Mouse (Mus musculus) limb, embryonic 11.5 days (tissue): ENCODE data around the gene Ap2a1. TPM values are rescaled to one million over a fixed set of nuclear protein-coding genes. Genes with fewer than 3 reads are reported as not detected.
"Not testable (repeated sequence)": the region's sequence is repeated elsewhere in the genome, so short reads cannot be mapped to it uniquely, and the experiment has no call there.

Experiments
- ATAC-seq: fragments of 200-750 bp; cut with Nextera tagmentation; 2 replicates; pipeline ENCODE4 v1.8.0; 2017; ENCODE audit warnings: low read depth; ENCODE audit not compliant: insufficient number of reproducible peaks, low FRiP score, low TSS enrichment
- DNase-seq: peaks from one replicate; pipeline ENCODE4 v3.0.0-alpha.2; 2015; ENCODE audit warnings: low spot score
- H3K27ac ChIP-seq: fragments of 300-500 bp; sonication (generic); replicated peaks from 2 replicates; pipeline ENCODE4 v1.5.1; 2014; ENCODE audit warnings: low read depth, mild to moderate bottlenecking, low read length
- H3K27me3 ChIP-seq: fragments of 300-500 bp; sonication (generic); 2 replicates; pipeline ENCODE4 v1.6.1; 2014; ENCODE audit warnings: mild to moderate bottlenecking, low read length, mixed read lengths; ENCODE audit not compliant: control insufficient read depth, insufficient read depth
- H3K36me3 ChIP-seq: fragments of 300-500 bp; sonication (generic); 2 replicates; pipeline ENCODE4 v1.6.1; 2014; ENCODE audit warnings: mild to moderate bottlenecking, low read length, moderate library complexity, mixed read lengths; ENCODE audit not compliant: control insufficient read depth, insufficient read depth
- H3K4me1 ChIP-seq: fragments of 300-500 bp; sonication (generic); 2 replicates; pipeline ENCODE4 v1.6.1; 2014; ENCODE audit warnings: low read length, mixed read lengths; ENCODE audit not compliant: control insufficient read depth, insufficient read depth
- H3K4me2 ChIP-seq: fragments of 300-500 bp; sonication (generic); 2 replicates; pipeline ENCODE4 v1.6.1; 2014; ENCODE audit warnings: low read depth, mild to moderate bottlenecking, moderate library complexity; ENCODE audit not compliant: severe bottlenecking
- H3K4me3 ChIP-seq: fragments of 300-500 bp; sonication (generic); 2 replicates; pipeline ENCODE4 v1.5.1; 2014; ENCODE audit warnings: low read depth, low read length
- H3K9ac ChIP-seq: fragments of 300-500 bp; sonication (generic); 2 replicates; pipeline ENCODE4 v1.6.1; 2014; ENCODE audit warnings: mild to moderate bottlenecking, low read length
- H3K9me3 ChIP-seq: fragments of 300-500 bp; sonication (generic); 2 replicates; pipeline ENCODE4 v1.6.1; 2016; ENCODE audit warnings: low read length; ENCODE audit not compliant: control insufficient read depth
- WGBS: fragments of 180-500 bp; shearing (Covaris S2); extraction: QIAGEN DNeasy Blood & Tissue Kit; methylation state at CpG from one replicate; pipeline ENCODE4 v1.1.7; 2014; 5-methylcytosine and 5-hydroxymethylcytosine counted together
- polyA plus RNA-seq: library from polyadenylated mRNA; unstranded; fragments of >200 nt; fragmentation: Nextera tagmentation; extraction: Ambion mirVana; gene quantifications from 2 replicates; pipeline ENCODE4 v1.2.1, GENCODE M21; 2014

The Ap2a1 gene
- polyA plus RNA-seq, 1 experiment from 2014 or later = 78.8 TPM

- no peaks in the 10 kb centered on the region; the same call in 1 of the 2 replicates for H3K27me3 ChIP-seq
- ATAC-seq (no peak), DNase-seq (no peak)
- H3K4me2 ChIP-seq = no peak overlapping the region
- no peak overlapping the region for H3K4me3 ChIP-seq
- WGBS = 94% methylated on average over 13 of the region's 13 CpGs
- no peak overlapping the region for H3K9ac ChIP-seq
- H3K36me3 ChIP-seq = peaks cover 16% of the 10 kb centered on the region
- H3K4me1 ChIP-seq = peaks cover 10% of the 10 kb centered on the region
- no peaks in the 10 kb centered on the region for H3K9me3 ChIP-seq
- no peak overlapping the region for H3K27ac ChIP-seq
Measured at GRCm38 (mm10) chr7:44888256-44889105, 40.8 kb downstream of the Ap2a1 start.

- peaks cover 22% of the 10 kb centered on the region for H3K36me3 ChIP-seq
- 89% methylated on average over 7 of the region's 7 CpGs for WGBS
Measured at GRCm38 (mm10) chr7:44886964-44887363, 42.3 kb downstream of the Ap2a1 start.

GRCm38 (mm10) chr7:44884637-44885036 lies 44.7 kb downstream of the Ap2a1 start:
- H3K36me3 ChIP-seq = peaks cover 42% of the 10 kb centered on the region

More at GRCm38 (mm10) chr7:44886964-44887363, 42.3 kb downstream of the Ap2a1 start:
- Histone ChIP-seq H3K4me3 (no peak overlapping the region), H3K9me3 (no peaks in the 10 kb centered on the region), H3K4me1 (peaks cover 7% of the 10 kb centered on the region), H3K4me2 (no peak overlapping the region), H3K27ac (no peak overlapping the region), H3K27me3 (no peaks in the 10 kb centered on the region; the same call in 1 of the 2 replicates), H3K9ac (no peak overlapping the region)
- DNase-seq = no peak
- ATAC-seq = no peak

GRCm38 (mm10) chr7:44883036-44883435 lies 46.3 kb downstream of the Ap2a1 start:
- H3K27ac ChIP-seq = no peak overlapping the region
- ATAC-seq = no peak
- no peaks in the 10 kb centered on the region for H3K4me1 ChIP-seq
- H3K9ac ChIP-seq = no peak overlapping the region
- no peak overlapping the region for H3K4me3 ChIP-seq
- no peaks in the 10 kb centered on the region for H3K9me3 ChIP-seq
- 87% methylated on average over 3 of the region's 3 CpGs for WGBS
- H3K36me3 ChIP-seq = peaks cover 40% of the 10 kb centered on the region
- no peak for DNase-seq
- H3K4me2 ChIP-seq = no peak overlapping the region
- H3K27me3 ChIP-seq = no peaks in the 10 kb centered on the region; the same call in 1 of the 2 replicates

More at GRCm38 (mm10) chr7:44884637-44885036, 44.7 kb downstream of the Ap2a1 start:
- WGBS = over 99% methylated on average over 5 of the region's 5 CpGs
- H3K9me3 ChIP-seq = no peaks in the 10 kb centered on the region
- H3K4me2 ChIP-seq = no peak overlapping the region; the same call in 1 of the 2 replicates
- DNase-seq (no peak), ATAC-seq (no peak)
- no peaks in the 10 kb centered on the region for H3K4me1 ChIP-seq
- H3K9ac ChIP-seq = no peak overlapping the region
- no peak overlapping the region for H3K27ac ChIP-seq
- H3K27me3 ChIP-seq = no peaks in the 10 kb centered on the region; the same call in 1 of the 2 replicates
- no peak overlapping the region for H3K4me3 ChIP-seq

- ATAC-seq (no peak), DNase-seq (no peak)
- Histone ChIP-seq H3K27ac (no peak overlapping the region), H3K9ac (no peak overlapping the region), H3K9me3 (no peaks in the 10 kb centered on the region), H3K27me3 (no peaks in the 10 kb centered on the region), H3K4me2 (no peak overlapping the region), H3K36me3 (peaks cover 28% of the 10 kb centered on the region), H3K4me1 (no peaks in the 10 kb centered on the region), H3K4me3 (no peak overlapping the region)
- 88% methylated on average over 14 of the region's 14 CpGs for WGBS
Measured at GRCm38 (mm10) chr7:44877833-44878232, 51.5 kb downstream of the Ap2a1 start.

- H3K27ac ChIP-seq, H3K36me3 ChIP-seq, H3K4me3 ChIP-seq, H3K9ac ChIP-seq, ATAC-seq, DNase-seq, H3K4me2 ChIP-seq, H3K9me3 ChIP-seq, H3K27me3 ChIP-seq: not testable (repeated sequence)
- WGBS = 89% methylated on average over 2 of the region's 2 CpGs
- H3K4me1 ChIP-seq = peaks cover 16% of the 10 kb centered on the region
Measured at GRCm38 (mm10) chr7:44871774-44872173, 57.5 kb downstream of the Ap2a1 start.

GRCm38 (mm10) chr7:44871181-44871580 lies 58.1 kb downstream of the Ap2a1 start:
- H3K4me3 ChIP-seq = no peak overlapping the region
- DNase-seq = no peak
- peaks cover 22% of the 10 kb centered on the region for H3K4me1 ChIP-seq
- H3K9ac ChIP-seq = no peak overlapping the region
- no peak overlapping the region for H3K27ac ChIP-seq
- ATAC-seq = no peak
- H3K36me3 ChIP-seq = peaks cover 2% of the 10 kb centered on the region; the same call in 1 of the 2 replicates
- no peaks in the 10 kb centered on the region for H3K27me3 ChIP-seq
- H3K4me2 ChIP-seq = no peak overlapping the region
- 88% methylated on average over 1 of the region's 1 CpGs for WGBS
- no peaks in the 10 kb centered on the region for H3K9me3 ChIP-seq

- Histone ChIP-seq H3K4me1 (peaks cover 24% of the 10 kb centered on the region), H3K36me3 (peaks cover 2% of the 10 kb centered on the region; the same call in 1 of the 2 replicates), H3K27ac (no peak overlapping the region), H3K27me3 (no peaks in the 10 kb centered on the region), H3K4me3 (no peak overlapping the region), H3K4me2 (peak overlapping the region; percentile 85), H3K9ac (no peak overlapping the region), H3K9me3 (no peaks in the 10 kb centered on the region)
- ATAC-seq (no peak), DNase-seq (no peak)
- WGBS = 67% methylated on average over 6 of the region's 6 CpGs
Measured at GRCm38 (mm10) chr7:44870614-44871013, 58.7 kb downstream of the Ap2a1 start.
